Mouse (Mus musculus) urinary bladder, postnatal 10 days (tissue): Measurements from ENCODE around the gene Tpm4.

Source experiments
- DNase-seq: peaks from one replicate; pipeline ENCODE4 v3.0.0; 2022; ENCODE audit warnings: low spot score

Gene Tpm4

GRCm38 (mm10) chr8:72190215-72190539, 55.4 kb downstream of the Tpm4 start:
- DNase-seq, result no peak

- no peak for DNase-seq
Observed at GRCm38 (mm10) chr8:72192065-72192464, 57.3 kb downstream of the Tpm4 start.

- no peak for DNase-seq
Observed at GRCm38 (mm10) chr8:72197997-72198396, 63.2 kb downstream of the Tpm4 start.
